Mouse (Mus musculus) adrenal gland, adult 10 weeks (tissue): ENCODE results near the gene Cyp39a1. TPM values are rescaled to one million over a fixed set of nuclear protein-coding genes. Genes with fewer than 3 reads are reported as not detected.

Experiments
- polyA plus RNA-seq: library from polyadenylated mRNA; stranded (reverse); fragments of 350-450 nt; fragmentation: Illumina TruSeq; extraction: RNeasy Lipid Tissue Mini Kit (QIAGEN cat#74804); gene quantifications from one replicate; pipeline ENCODE4 v1.2.3, GENCODE M21; 2014; ENCODE audit warnings: low read depth, low replicate concordance

Gene Cyp39a1
- 13.9 TPM for polyA plus RNA-seq

GRCm38 (mm10) chr17:43667290-43667843 is at the start of gene Cyp39a1:
TSS of gene Cyp39a1 (plus strand) at chr17:43667425.

DNA sequence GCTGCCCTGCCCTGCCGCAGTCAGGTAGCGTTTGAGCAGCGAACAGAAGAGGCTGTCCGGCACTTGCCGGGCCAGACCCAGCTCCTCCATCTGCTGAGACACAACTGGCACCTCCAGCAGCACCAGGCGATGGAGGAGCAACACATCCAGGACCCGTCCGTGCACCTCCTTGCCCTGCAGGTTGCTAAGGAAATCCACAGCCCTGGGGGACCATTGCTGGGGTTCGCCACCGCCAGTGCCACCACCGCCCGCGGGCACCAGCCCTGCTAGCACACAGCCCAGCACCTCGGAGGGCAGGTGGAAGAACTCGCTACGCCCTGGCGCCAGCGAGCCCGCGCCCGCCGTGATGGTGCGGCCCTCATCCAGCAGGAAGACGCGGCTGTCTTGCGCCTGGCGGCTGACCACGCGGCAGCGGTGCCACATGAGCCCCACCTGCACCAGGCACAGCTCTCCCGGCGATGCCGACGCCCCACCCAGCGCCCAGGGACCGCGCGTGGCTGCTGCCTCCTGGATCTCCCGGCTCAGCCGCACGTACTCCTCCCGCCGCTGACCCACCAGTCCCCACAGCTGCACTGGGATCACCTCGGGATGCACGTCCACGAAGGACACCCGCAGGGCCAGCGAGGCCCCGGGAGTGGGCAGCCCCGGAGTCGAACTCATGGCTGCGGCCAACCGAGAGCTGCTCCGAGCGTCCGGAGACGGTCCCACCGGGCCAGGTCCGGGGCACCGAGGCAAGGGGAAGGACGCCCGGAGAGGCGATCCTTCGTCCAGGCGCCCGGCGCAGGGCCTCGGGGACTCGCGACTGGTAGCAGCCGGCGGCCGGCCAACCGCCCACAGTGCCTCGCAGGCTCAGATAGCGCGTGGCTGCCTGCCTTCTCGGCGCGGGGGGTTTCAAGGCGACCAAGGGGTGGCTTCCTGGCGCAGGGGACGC is 37.5 kb upstream of the Cyp39a1 start, which contains the start of gene Tdrd6:
TSS of gene Tdrd6 (minus strand) at position 804 of the 931 bp plus-strand sequence.

GRCm38 (mm10) chr17:43666576-43667289 is 492 bp upstream of the Cyp39a1 start, which contains the start of gene Slc25a27:
TSS of gene Slc25a27 (minus strand) at chr17:43667214.

Other genes with a start within 250 kb of the Cyp39a1 start
- not detected for gene Mep1a, start 164.6 kb upstream of the Cyp39a1 start, polyA plus RNA-seq
- gene Ankrd66, start 123.8 kb upstream of the Cyp39a1 start, polyA plus RNA-seq: not detected
- 43.1 TPM for gene Pla2g7, start 99.3 kb upstream of the Cyp39a1 start, polyA plus RNA-seq
- not detected for gene Tdrd6, start 37.1 kb upstream of the Cyp39a1 start, polyA plus RNA-seq
- gene Slc25a27, start 211 bp upstream of the Cyp39a1 start, polyA plus RNA-seq: 3.8 TPM
- gene Rcan2, start 133.9 kb downstream of the Cyp39a1 start, polyA plus RNA-seq: 20.6 TPM